Mouse (Mus musculus) E14TG2a.4 (cell line): ENCODE data around the gene Ric3.

Experiments used
- CTCF ChIP-seq: conservative IDR thresholded peaks from 2 replicates; pipeline ENCODE4 v1.5.1; 2014; ENCODE audit warnings: low read length
- NANOG ChIP-seq: IDR thresholded peaks from 2 replicates; pipeline ENCODE4 v1.6.1; 2014; ENCODE audit warnings: borderline replicate concordance, low read length, mixed read lengths
- POU5F1 ChIP-seq: IDR thresholded peaks from 2 replicates; pipeline ENCODE4 v1.6.1; 2014; ENCODE audit warnings: low read length, borderline replicate concordance

DNA sequence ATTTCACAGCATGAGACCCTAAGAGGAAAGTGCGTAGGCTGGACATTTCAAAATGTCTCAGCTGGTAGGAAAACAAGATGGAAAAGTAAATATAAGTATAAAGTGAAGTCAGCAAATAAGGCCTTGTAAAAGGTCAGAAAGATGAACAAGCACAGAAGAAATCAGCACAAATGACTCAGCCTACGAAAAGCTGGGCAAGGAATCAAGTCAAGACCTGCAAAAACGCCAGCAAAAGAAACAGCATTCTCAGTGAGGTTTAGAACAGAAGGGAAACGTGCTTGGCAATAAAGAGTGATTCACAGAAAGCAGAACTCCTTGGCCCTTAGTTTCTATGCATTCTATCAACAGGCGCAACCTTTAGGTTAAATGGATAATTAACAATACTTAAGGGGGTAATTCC lies 10.8 kb downstream of the Ric3 start:
- TF ChIP-seq CTCF, result no peak
- TF ChIP-seq POU5F1, result no peak
- no peak for TF ChIP-seq NANOG
